Mouse (Mus musculus) ES-E14 (cell line): Measurements from ENCODE around the gene Mettl15.

Experiments used
- HCFC1 ChIP-seq: IDR thresholded peaks from 2 replicates; pipeline ENCODE4 v1.6.1; 2012; ENCODE audit warnings: low read length, inconsistent platforms, borderline replicate concordance; ENCODE audit not compliant: insufficient read depth
- MAFK ChIP-seq: IDR thresholded peaks from 2 replicates; pipeline ENCODE4 v1.6.1; 2014; ENCODE audit warnings: mild to moderate bottlenecking, low read depth, low read length, inconsistent platforms; ENCODE audit not compliant: insufficient read depth
- ZC3H11A ChIP-seq: IDR thresholded peaks from 2 replicates; pipeline ENCODE4 v1.6.1; 2012; ENCODE audit warnings: low read depth, mild to moderate bottlenecking, inconsistent platforms, low read length, borderline replicate concordance
- ZNF384 ChIP-seq: IDR thresholded peaks from 2 replicates; pipeline ENCODE4 v1.6.1; 2012; ENCODE audit warnings: low read depth, low read length, inconsistent platforms

GRCm38 (mm10) chr2:109049686-109050085 lies 230.9 kb downstream of the Mettl15 start:
- TF ChIP-seq ZNF384 (no peak), HCFC1 (no peak), ZC3H11A (no peak), MAFK (no peak)
